Mouse (Mus musculus) MEL (cell line): ENCODE results near the gene Gabrg3.

Experiments
- CHD1 ChIP-seq: IDR thresholded peaks from 2 replicates; pipeline ENCODE4 v1.6.1; 2012; ENCODE audit warnings: low read depth, mild to moderate bottlenecking, inconsistent platforms, low read length, improper control_type of control experiment
- CTCF ChIP-seq, 3 experiments: IDR thresholded peaks in 2 of 3; conservative IDR thresholded peaks in 1 of 3; 2 replicates each; pipeline ENCODE4 v1.5.1; 2011 to 2012; ENCODE audit warnings: low read length in 3 of 3, low read depth in 2 of 3, mild to moderate bottlenecking in 2 of 3, improper control_type of control experiment in 1 of 3, inconsistent platforms in 1 of 3, mixed read lengths in 1 of 3, moderate library complexity in 1 of 3; ENCODE audit not compliant: control insufficient read depth in 1 of 3, insufficient read depth in 1 of 3, poor library complexity in 1 of 3, severe bottlenecking in 1 of 3
- E2F4 ChIP-seq: IDR thresholded peaks from 2 replicates; pipeline ENCODE4 v1.6.1; 2011; ENCODE audit warnings: low read depth, low read length, improper control_type of control experiment, borderline replicate concordance
- EP300 ChIP-seq, 2 experiments: IDR thresholded peaks; 2 replicates each; pipeline ENCODE4 v1.6.1; 2011; ENCODE audit warnings: improper control_type of control experiment in 2 of 2, low read length in 2 of 2, low read depth in 1 of 2, mild to moderate bottlenecking in 1 of 2
- GABPA ChIP-seq: IDR thresholded peaks from 2 replicates; pipeline ENCODE4 v1.6.1; 2012; ENCODE audit warnings: low read depth, mild to moderate bottlenecking, inconsistent platforms, low read length, improper control_type of control experiment, moderate library complexity
- GATA1 ChIP-seq: IDR thresholded peaks from 2 replicates; pipeline ENCODE4 v1.6.1; 2011; ENCODE audit warnings: low read depth, low read length, improper control_type of control experiment
- KAT2A ChIP-seq: conservative IDR thresholded peaks from 2 replicates; pipeline ENCODE4 v1.6.1; 2012; ENCODE audit warnings: low read depth, low read length, improper control_type of control experiment, inconsistent platforms
- MAX ChIP-seq: IDR thresholded peaks from 2 replicates; pipeline ENCODE4 v1.6.1; 2011; ENCODE audit warnings: low read length, improper control_type of control experiment
- MYB ChIP-seq: IDR thresholded peaks from 2 replicates; pipeline ENCODE4 v1.6.1; 2011; ENCODE audit warnings: mild to moderate bottlenecking, low read depth, low read length, improper control_type of control experiment
- POLR2A ChIP-seq, 2 experiments: IDR thresholded peaks; 2 replicates each; pipeline ENCODE4 v1.6.1; 2011 to 2012; ENCODE audit warnings: low read length in 2 of 2, mild to moderate bottlenecking in 2 of 2, control low read depth in 1 of 2, improper control_type of control experiment in 1 of 2, low read depth in 1 of 2, moderate library complexity in 1 of 2; ENCODE audit not compliant: control insufficient read depth in 1 of 2, insufficient read depth in 1 of 2, poor library complexity in 1 of 2
- SIN3A ChIP-seq: IDR thresholded peaks from 2 replicates; pipeline ENCODE4 v1.6.1; 2012; ENCODE audit warnings: low read length, improper control_type of control experiment, inconsistent platforms
- TBP ChIP-seq: IDR thresholded peaks from 2 replicates; pipeline ENCODE4 v1.8.0; 2011; ENCODE audit warnings: low read depth, low read length, improper control_type of control experiment

DNA sequence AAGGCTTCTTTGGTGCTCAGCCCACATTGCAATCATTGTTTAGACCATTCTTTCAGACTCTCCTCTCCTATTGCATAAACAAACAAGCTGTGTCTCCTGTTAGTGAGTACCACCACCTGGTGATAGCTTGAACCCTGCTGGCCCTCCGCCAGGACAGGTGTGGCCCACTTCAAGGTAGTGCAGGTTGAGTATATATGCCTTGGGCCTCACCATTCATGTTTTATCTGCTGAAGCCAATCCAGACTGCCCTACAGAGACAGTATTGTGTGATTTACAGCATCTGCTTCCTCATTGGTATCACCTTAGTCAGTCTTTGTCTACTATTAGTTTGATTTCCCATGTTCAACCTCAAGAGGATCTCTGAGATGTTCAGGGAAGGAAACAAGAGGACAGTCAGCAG, 34.1 kb upstream of the Gabrg3 start:
- no peak for TF ChIP-seq CTCF (IDR thresholded peaks at IDR 0.05 in 2 of 3, conservative IDR thresholded peaks at IDR 0.05 in 1 of 3; ENCODE audit: control insufficient read depth in 1 of 3, insufficient read depth in 1 of 3, low read depth in 2 of 3, low read length in 3 of 3, poor library complexity in 1 of 3, severe bottlenecking in 1 of 3)
- no peak for TF ChIP-seq GATA1
- TF ChIP-seq MAX, result no peak
- no peak for TF ChIP-seq POLR2A (IDR thresholded peaks at IDR 0.05; ENCODE audit: control insufficient read depth in 1 of 2, insufficient read depth in 1 of 2, low read depth in 1 of 2, low read length in 2 of 2, poor library complexity in 1 of 2)
- TF ChIP-seq MYB, result no peak
- no peak for TF ChIP-seq SIN3A
- no peak for TF ChIP-seq EP300 (IDR thresholded peaks at IDR 0.05; ENCODE audit: low read depth in 1 of 2, low read length in 2 of 2)
- TF ChIP-seq CHD1, result no peak
- no peak for TF ChIP-seq KAT2A
- no peak for TF ChIP-seq E2F4
- no peak for TF ChIP-seq TBP
- no peak for TF ChIP-seq GABPA
